Mouse (Mus musculus) megakaryocyte progenitor cell, adult 5-6 weeks (primary cell): ENCODE measurements at regions not wholly inside any gene's neighbourhood (a gene's known extent, or its start where the extent isn't known, plus 50 kb on each side); places are given as distances from the start of the nearest gene placed in this dataset.

Experiments
- ATAC-seq: replicated peaks from 2 replicates; pipeline ENCODE4 v1.8.0; 2016; ENCODE audit warnings: mild to moderate bottlenecking, moderate TSS enrichment, inconsistent platforms; ENCODE audit not compliant: poor library complexity

DNA sequence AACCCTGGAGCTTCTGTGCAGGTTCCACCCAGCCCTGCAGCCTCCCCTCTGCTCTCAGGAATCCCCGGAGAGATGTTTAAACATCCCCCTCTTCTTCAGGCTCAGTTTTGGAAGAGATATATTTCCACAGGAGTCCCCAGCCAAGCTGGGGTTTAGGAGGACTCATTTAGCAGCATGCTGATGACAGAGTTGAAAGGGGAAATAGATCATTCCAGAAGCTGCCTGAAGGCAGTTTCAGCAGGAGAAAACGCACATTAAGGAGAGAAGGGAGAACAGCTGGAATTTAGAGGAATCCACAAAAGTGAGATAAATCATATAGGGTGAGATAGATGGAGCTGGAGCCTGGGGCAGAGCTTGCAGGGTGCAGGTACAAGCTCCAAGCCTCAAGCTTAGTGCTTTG lies 357.6 kb upstream of the Gm10131 start:
- ATAC-seq: no peak

DNA sequence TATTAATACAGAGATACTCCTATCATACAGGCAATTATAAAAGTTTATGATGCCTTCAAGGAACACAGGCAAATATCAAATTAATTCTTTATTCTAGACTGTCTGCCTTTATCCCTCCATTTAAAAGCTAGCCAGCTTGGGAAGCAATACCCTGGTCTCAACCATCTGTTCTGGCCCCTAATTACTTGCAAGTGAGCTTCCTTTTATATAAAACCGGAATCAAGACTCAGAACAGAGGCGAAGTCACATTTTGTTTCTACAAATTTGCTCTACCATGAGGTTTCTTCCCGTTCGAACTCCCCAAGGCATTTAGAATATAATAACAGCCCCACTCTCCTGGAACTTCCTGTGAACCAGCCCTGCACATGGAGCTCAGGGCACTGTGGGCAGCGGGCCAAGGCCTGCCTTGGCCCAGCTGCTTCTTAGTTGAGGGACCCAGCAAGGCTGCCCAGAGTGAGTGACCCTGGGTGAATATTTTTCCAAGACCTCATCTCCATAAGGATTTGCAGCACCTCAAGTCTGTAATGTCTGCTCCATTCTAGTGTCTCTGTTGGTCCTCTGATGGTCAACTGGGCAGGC lies 355.3 kb upstream of the Gm10131 start:
- ATAC-seq: no peak

DNA sequence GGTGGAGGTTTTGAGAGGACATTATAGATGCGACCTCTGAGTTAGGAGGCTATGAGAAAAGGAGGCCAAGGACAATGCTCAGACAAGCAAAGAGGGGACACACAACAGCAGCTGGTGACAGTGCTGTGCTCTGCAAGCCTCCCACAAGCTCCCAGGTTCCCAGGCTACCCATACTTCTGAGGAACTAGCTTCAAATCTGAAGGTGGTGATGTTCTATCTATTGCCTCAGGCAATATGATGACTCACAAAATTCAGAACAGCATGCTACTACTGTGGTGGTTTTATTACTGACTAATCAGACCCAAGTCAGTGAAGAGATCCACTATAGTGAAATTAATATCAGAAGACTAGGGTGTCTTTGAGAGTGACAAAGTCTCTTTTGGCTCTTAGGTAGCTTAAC lies 353.9 kb upstream of the Gm10131 start:
- ATAC-seq: no peak

DNA sequence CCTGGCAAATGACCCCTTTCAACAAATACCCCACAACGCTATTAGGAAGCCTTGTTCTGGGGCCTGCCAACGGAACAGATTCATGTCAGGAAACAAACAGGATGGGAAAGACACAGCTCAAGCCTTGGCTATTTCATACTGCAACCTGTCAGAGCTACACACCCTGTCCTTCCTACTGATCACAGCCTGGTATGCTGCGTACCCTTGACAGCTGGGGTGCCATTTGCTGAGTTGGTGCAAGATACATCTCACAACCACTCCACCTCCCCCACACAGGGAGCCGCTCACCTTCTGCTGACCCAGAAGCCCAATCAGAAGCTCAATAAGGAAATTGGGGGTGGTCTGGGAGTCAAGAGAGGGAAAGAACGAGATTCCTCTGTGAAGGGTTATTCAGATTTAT lies 350.7 kb upstream of the Gm10131 start:
- ATAC-seq: no peak

DNA sequence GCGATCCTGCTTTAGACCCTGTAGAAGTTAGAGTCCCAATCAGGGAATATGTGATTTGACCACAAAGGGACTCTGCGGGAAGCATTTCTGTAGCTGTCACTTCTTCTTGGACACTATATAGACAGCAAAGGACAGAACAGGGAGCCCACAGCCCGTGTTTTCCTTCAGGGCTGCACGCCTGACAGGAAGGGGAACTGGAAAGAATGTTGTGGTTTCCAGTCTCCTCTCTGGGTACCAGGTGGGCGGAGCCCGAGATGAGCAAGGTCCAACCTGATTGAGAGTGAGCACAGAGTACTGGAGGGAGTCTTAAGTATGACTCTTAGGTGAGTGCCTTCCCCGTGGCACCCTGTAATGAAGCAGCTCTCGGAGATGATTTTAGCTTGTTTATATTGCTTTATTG lies 346.8 kb upstream of the Gm10131 start:
- no peak for ATAC-seq

DNA sequence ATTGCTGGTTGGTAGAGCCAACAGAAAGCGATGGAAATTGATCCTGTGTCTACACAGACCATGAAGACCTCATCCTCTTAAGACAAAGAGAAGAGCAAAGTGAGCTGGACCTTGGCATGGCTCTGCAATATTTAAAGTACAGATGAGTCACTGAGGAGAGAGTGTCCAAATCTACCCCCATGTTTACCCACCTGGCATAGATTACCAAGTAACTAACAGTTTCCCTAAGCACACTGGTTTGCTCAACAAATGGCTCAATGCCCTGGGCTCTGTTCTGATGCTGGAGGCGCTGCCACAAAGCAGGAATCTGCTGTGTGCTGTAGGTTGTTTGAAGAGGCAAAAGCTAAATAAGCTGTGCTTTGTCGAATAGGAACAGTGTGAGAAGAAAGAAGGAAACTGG lies 345.0 kb upstream of the Gm10131 start:
- no peak for ATAC-seq

DNA sequence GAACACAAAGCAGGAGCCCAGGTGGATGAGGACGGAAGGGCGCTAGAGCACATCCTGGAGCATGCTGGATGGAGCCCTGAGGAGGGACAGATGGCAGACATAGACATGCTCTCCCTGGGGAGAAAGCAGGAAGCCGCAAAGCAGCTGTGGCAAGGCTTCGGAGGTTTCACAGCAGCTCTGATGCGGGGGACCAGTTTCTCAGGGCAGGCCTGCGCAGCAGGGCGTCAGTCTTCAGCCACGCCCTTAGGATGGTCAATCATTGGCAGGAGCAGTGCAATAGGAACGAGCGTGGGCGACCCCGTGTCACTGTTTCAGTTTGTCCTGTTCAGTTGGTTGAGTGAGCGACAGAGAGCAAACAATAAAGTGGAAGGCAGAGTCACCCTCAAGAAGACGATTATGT lies 343.8 kb upstream of the Gm10131 start:
- ATAC-seq: no peak

DNA sequence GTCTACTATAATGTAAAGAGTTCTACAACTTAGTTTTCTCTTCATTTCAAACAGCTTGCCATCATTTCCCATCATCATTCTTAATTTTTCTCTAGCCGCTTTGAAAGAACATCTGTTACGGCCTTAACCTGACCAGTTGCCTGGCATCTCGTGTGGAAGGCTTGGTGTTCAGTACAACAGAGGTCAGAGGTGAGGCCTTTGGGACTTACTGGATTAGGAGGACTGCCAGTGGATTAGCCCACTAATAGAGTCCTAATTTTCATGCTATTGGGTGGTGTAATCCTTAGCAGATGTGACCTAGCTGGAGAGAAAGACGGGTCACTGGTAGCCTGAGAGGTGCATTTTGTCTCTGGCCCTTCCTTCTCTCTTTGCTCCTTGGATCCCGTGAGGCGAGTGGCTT lies 341.3 kb upstream of the Gm10131 start:
- ATAC-seq: no peak

DNA sequence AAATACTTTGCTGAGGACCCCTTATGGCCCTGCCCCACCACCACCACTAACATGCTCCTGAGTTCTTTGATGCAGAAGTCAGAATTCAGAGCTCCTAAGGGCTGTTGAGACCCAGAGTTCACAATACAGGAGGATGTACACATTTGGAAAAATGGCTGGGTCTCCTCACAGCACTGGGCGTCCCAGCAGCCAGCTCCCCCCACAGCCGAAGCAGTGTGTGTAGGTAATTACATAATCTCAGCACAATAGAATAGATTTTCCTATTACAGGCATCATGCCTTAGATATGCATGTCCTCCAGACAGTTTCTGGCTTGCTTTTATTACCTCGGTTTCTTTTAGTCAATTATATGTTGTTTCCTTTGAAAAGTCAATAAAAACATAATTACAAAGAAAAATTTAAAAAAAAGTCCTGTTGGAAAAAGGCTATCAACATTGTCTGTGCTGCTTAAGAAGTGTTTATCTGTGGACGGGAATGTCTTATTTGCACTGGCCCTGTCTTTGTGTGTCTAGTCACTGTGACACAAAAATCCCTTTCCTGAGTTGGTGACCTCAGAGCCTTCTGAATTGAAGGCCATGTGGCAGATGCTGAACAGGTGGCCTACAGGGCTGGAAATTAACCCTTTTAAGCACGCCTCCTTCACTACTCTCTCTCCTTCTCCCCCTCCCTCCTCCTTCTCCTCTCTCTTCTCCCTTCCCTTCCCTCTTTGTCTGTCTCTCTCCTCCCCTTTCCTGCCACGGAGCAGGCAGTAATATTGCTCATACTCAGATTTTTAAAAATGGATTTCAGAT lies 339.9 kb upstream of the Gm10131 start:
- ATAC-seq: no peak

DNA sequence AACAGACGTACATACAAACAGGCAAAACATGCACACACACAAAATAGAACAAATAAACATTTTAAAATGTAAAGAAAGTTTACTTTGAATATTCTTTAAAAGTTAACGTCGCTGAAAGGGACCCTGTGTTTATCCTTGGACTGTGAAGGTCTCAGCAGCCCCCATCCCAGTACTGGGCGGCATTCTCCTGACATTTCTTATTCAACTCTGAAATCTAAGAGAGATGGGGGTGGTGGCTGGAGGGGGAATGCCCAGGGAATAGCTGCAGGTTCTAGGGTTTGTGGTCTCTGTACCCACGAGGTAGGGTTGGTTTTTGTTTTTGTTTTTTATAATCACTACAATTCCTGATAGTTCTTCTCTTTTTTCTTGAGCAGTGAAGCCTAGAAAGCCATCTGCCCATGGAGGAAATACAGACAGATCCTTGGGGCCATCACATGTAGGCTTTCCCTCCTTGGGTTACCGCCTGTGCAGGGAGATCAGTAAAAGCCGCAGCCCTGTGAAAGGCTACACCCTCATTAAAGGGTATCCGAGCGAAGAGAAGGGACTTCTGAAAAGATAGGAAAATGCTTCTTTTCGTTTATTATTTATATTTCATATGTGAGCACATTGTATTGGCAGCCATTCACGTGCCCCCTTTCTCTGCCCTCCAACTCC lies 338.0 kb upstream of the Gm10131 start:
- no peak for ATAC-seq

DNA sequence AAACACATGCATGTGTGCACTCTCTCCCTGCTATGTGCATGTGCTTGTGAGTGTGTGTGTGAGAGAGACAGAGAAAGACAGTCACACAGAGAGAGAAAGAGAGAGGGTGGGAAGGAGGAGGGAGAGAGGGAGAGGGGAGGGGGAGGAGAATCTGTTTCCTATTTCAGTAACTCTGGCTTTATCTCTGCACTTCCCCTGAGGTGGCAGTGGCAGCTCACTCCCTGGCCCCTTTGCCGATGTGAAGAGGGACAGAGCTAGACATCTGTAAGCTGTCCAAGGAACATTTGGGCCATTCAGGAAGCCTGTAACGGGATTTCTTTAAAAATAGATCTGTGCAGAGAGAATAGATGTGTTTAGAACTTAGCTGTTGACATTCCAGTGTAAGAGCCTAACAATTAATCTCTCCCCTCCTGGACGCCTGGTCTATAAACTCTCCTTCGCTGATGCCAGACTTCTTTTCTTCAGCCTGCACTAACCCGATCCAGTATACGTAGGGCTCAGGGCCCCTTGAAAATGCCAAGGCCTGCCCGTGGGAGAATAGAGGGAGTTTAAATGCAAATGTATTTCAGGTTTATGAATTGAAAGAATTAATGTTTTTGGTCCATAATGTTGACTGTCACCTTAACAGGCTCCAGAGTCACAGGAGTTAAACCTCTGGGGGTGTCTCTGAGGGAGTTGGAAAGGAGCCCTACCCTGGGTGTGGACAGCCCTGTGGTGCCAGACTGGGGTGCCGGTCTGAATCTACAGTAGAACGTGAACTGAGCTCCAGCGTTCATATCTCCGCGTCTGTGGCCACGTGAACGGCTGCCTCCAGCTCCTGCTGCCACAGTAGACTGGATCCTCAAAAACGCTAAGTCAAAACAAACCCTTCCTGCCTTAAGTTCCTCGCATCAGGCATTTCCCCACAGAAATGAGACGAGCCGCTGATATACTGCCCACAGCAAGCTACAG lies 336.6 kb upstream of the Gm10131 start:
- no peak for ATAC-seq

DNA sequence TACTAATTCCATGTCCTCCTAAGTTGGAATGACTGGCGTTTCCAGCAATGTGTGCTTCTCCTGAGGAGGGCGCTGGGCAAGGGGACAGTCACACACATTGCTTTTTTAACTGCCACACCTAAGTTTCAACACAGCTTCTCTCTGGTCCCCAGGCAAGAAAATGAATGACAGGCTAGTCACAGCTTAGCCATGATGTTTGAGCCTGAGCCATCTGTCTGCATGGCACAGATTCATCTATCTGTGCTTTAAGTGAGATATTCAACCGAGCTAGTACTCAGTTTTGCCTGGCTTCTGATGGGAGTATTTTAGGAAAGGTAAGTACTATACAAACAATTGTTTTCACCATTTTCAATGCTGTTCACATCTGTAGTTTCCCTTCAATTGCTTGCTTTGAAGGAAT lies 331.2 kb upstream of the Gm10131 start:
- ATAC-seq: no peak

DNA sequence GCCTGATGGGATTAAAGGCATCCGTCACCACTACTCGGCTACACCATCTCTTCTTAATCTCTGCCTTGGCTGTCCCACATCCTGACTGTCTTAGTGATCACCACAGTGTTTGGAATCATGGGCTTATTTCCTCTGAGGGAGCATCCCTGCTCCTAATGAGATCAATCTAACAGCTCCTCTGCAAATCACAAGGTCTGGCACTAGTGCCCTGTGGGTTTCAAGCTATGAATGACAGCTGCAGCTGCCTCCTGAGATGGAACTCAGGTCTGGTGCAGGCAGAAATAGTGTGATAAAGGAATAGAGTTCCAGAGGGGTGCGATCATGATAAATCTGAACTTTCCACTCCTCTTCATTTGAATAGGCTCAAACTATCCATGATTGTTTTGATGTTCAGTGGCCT lies 330.2 kb upstream of the Gm10131 start:
- ATAC-seq: no peak

DNA sequence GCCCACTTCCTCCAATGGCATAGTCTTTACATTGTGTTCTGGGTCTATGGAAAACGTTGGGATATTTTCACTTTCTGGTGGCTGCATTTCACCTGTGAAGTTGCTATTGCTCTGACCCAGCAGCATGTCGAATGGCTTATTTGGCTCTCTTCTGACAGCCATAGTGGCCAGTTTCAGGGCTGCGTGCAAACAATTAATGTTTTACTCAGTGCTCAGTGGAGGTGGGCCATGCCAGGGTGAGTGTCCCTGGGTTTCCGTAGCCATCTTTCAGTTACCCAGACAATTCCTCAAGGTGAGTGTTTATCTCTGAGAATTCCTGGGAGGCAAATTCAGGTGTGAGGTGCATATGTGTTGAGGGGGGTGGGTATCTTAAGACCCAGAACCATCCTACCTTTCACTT lies 329.2 kb upstream of the Gm10131 start:
- ATAC-seq: no peak

DNA sequence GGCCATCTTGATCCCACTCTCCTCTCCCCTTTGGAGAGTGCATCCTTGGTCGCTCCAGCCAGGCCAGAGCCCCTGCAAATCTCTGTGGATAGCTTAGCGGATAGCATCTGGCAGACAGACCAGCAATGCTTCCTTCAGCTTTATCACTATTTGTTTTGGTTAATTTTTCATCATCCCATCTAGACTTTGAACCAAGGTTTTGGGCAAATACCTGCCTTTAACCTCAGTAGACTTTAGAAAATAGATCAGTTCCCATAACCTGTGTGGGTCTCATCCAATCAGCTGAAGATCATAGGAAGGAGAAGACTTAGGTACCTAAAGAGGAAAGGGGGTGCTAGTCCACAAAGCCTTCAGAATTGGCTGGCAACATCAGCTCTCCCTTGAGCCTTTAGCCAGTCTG lies 327.2 kb upstream of the Gm10131 start:
- ATAC-seq: no peak

DNA sequence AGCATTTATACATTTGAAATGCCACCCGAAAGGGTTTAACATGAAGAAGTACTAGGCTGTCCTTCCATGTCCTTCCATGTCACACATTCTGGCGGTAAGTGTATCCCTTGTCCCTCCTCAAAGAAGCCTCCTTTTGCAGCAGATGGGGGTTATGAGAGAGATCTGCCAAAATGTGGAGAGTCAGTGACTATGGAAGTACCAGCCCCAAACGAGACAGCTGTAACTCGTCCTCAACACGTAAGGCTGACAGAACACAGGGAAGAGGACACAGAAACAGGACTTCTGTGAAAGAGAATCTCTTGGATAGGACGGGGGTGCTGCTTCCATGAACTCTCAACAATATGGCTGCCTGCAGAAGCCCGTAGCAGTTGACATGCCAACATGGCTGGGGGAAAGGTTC lies 320.4 kb upstream of the Gm10131 start:
- ATAC-seq: no peak

DNA sequence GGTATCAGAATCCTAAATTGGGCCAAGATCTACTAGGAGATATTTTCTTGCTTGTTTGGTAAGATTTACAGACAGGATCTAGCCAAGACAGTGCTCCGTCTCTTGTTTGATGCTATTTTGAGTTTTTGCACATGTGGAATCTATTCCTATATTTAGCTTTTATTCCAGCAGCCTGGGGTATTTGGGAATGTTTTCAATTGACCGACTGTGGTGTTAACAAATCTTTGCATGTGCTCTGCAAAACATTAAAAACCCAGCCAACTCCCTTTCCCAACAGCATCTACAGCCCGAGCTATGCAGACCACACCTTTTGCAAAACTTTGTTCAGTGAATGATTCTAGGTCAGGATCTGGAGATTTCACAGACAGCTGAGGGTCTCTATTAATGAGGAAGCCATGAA lies 317.7 kb upstream of the Gm10131 start:
- no peak for ATAC-seq

DNA sequence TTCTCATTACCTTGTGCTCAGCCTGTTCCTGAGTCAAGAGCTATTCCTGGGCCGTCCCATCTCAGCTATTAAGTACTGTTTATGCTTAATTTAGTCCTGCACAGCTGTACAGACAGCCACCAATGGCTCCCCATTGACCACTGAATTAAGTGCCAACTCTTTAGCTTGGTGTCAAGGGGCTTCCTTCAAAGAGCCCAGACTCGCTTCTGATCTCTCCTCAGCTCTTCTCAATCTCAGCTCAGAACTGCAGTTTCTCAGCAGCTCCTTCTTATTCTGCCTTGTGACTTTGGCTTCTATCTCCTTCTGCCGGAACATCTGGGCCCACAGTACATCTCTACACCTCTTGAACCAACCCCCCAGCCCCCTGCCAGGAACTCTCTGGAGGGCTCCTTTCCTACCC lies 290.0 kb upstream of the Gm10131 start:
- no peak for ATAC-seq

DNA sequence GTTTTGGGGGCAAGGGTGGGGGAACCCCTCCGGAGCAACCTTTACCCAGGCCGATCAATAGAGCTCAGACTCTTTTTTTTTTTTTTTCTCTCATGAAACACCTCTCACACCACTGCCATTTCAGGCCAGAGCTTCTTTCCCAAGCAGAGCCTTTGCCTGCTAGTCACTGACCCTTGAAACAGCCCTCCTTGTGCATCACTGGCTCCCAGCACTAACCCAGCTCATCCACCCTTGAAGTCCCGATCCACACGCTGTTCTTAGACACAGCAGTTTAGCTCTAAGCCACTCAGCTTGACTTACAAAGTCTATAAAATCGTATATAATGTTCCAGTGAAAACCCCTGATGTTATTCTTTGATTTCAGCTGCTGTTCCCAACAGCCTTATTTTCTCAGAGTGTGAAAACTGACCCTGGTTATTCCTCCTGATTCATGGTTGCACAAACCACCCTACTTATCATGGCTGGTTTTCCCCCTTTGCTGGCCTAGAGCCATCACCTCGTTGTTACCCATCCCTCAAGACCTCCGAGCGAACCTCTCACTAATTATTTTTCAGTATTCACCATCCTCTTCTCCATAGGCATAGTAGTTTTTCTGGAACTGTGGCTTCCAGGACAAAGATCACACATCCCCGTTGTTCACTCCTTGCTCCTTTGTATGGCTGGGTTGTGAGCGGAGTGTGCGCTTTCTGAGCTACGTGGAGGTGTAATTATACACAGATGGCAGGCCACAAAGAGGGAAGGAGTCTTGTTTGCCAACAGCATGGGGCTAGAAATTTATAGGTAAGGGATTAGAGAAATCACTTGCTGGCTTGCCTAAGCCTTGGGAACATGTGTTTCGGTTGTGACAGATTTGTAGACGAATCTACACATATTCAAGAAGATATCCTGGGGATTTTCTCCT lies 287.6 kb upstream of the Gm10131 start:
- no peak for ATAC-seq
